Mouse (Mus musculus) kidney, postnatal 0 days (tissue): ENCODE results near the gene Clstn2. TPM values are rescaled to one million over a fixed set of nuclear protein-coding genes. Genes with fewer than 3 reads are reported as not detected.

Experiments
- ATAC-seq: fragments of 200-750 bp; cut with Nextera tagmentation; replicated peaks from 2 replicates; pipeline ENCODE4 v1.8.0; 2017; ENCODE audit warnings: low read depth, moderate number of reproducible peaks, moderate TSS enrichment, moderate library complexity; ENCODE audit not compliant: low FRiP score
- DNase-seq: peaks from one replicate; pipeline ENCODE4 v3.0.0-alpha.2; 2016; ENCODE audit warnings: low spot score
- H3K27ac ChIP-seq: fragments of 300-500 bp; sonication (generic); 2 replicates; pipeline ENCODE4 v1.5.1; 2014; ENCODE audit warnings: mild to moderate bottlenecking
- H3K27me3 ChIP-seq: fragments of 300-500 bp; sonication (generic); 2 replicates; pipeline ENCODE4 v1.6.1; 2014; ENCODE audit warnings: low read length, mixed read lengths; ENCODE audit not compliant: insufficient read depth
- H3K36me3 ChIP-seq: fragments of 300-500 bp; sonication (generic); 2 replicates; pipeline ENCODE4 v1.6.1; 2014; ENCODE audit warnings: low read length, mixed read lengths; ENCODE audit not compliant: insufficient read depth
- H3K4me1 ChIP-seq: fragments of 300-500 bp; sonication (generic); replicated peaks from 2 replicates; pipeline ENCODE4 v1.6.1; 2014; ENCODE audit warnings: antibody characterized with exemption, low read length, mixed read lengths; ENCODE audit not compliant: insufficient read depth
- H3K4me2 ChIP-seq: fragments of 300-500 bp; sonication (generic); 2 replicates; pipeline ENCODE4 v1.6.1; 2014; ENCODE audit warnings: mild to moderate bottlenecking, low read length, moderate library complexity, mixed read lengths
- H3K4me3 ChIP-seq: fragments of 300-500 bp; sonication (generic); replicated peaks from 2 replicates; pipeline ENCODE4 v1.5.1; 2014; ENCODE audit warnings: low read depth, low read length
- H3K9ac ChIP-seq: fragments of 300-500 bp; sonication (generic); 2 replicates; pipeline ENCODE4 v1.6.1; 2014; ENCODE audit warnings: low read depth, low read length
- H3K9me3 ChIP-seq: fragments of 300-500 bp; sonication (generic); replicated peaks from 2 replicates; pipeline ENCODE4 v1.6.1; 2016; ENCODE audit warnings: low read length, inconsistent platforms, mixed read lengths
- CTCF ChIP-seq: IDR thresholded peaks from 2 replicates; pipeline ENCODE4 v1.5.1; 2016; ENCODE audit warnings: antibody characterized with exemption, low read depth, mild to moderate bottlenecking, moderate library complexity
- WGBS: fragments of 180-500 bp; shearing (Covaris S2); extraction: QIAGEN DNeasy Blood & Tissue Kit; methylation state at CpG from one replicate; pipeline ENCODE4 v1.1.7; 2014; 5-methylcytosine and 5-hydroxymethylcytosine counted together
- polyA plus RNA-seq: library from polyadenylated mRNA; unstranded; fragments of >200 nt; fragmentation: Nextera tagmentation; extraction: Ambion mirVana; gene quantifications from 2 replicates; pipeline ENCODE4 v1.2.1, GENCODE M21; 2015

The Clstn2 gene
- polyA plus RNA-seq, 1 experiment from 2014 or later, result 0.91 TPM

DNA sequence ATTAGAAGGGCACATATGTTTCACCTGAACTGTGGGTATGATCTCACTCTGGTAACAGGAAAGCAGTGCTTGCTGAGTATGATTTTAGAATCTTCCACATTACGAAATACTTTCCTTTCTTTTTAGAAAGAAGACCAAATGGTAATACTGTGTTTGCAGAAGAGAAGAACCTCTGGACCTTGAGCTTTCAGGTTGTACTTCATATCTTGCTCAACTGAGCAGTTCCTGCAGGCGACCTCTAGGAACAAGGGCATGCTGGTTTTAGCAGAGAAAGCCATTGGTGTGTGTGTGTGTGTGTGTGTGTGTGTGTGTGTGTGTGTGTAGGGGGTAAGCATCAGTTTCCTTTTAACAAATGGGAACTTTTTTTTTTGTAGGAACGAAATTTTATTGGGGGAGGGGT, 333.0 kb downstream of the Clstn2 start:
- DNase-seq (no peak), ATAC-seq (no peak)
- no peak overlapping the region for H3K27ac ChIP-seq
- WGBS, result 87% methylated on average over 3 of the region's 3 CpGs
- no peaks in the 10 kb centered on the region for H3K4me1 ChIP-seq
- H3K9me3 ChIP-seq, result no peaks in the 10 kb centered on the region
- H3K27me3 ChIP-seq, result no peaks in the 10 kb centered on the region
- no peak overlapping the region for H3K4me2 ChIP-seq
- TF ChIP-seq CTCF, result no peak
- H3K4me3 ChIP-seq, result no peak overlapping the region
- no peaks in the 10 kb centered on the region for H3K36me3 ChIP-seq
- H3K9ac ChIP-seq, result no peak overlapping the region

DNA sequence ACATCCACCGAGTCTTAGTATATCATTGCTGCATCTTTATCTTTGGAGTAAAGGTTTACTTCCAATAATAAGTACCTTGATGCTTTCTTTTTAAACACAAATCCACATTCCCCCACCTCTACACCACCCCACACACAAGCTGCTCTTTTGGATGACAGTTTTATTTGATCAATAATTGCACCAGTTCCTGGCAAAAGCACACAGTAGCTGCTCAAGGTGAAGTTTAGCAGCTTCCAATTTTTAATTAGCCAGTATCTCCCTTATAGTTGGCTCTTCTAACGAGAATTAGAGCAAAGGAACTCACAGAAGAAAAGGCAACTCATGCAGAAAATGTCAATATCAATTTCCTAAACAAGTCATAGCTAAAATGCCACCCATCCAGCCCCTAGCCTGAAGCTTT, 334.0 kb downstream of the Clstn2 start:
- no peak for ATAC-seq
- Histone ChIP-seq H3K9ac (no peak overlapping the region), H3K9me3 (no peaks in the 10 kb centered on the region), H3K4me2 (no peak overlapping the region), H3K27me3 (no peaks in the 10 kb centered on the region), H3K4me1 (no peaks in the 10 kb centered on the region), H3K4me3 (no peak overlapping the region), H3K27ac (no peak overlapping the region), H3K36me3 (no peaks in the 10 kb centered on the region)
- no peak for TF ChIP-seq CTCF
- DNase-seq, result no peak
- WGBS, result 67% methylated on average over 2 of the region's 2 CpGs

DNA sequence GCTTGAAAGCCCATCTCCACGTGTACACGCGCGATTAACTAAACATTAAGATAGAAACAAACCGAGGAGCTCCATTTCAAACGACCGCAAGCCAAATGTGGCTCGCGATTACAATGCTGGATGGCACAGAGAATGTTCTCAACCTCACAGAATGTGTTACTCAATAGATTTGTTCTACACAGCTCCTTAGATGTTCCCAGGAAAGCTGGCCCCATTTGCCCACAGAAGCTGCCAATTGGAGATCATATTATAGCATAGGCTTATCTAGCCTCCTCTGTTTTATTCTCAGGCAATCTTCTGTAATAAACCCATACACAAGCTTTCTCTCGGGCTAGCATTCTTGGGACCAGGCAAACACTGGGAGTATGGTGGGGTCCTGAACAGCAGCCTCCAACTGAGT, 334.9 kb downstream of the Clstn2 start:
- H3K4me3 ChIP-seq, result no peak overlapping the region
- DNase-seq (no peak), ATAC-seq (no peak)
- TF ChIP-seq CTCF, result no peak
- no peak overlapping the region for H3K27ac ChIP-seq
- H3K4me2 ChIP-seq, result no peak overlapping the region
- 86% methylated on average over 10 of the region's 10 CpGs for WGBS
- H3K9ac ChIP-seq, result no peak overlapping the region
- H3K9me3 ChIP-seq, result no peaks in the 10 kb centered on the region
- no peaks in the 10 kb centered on the region for H3K27me3 ChIP-seq
- no peaks in the 10 kb centered on the region for H3K36me3 ChIP-seq
- no peaks in the 10 kb centered on the region for H3K4me1 ChIP-seq

DNA sequence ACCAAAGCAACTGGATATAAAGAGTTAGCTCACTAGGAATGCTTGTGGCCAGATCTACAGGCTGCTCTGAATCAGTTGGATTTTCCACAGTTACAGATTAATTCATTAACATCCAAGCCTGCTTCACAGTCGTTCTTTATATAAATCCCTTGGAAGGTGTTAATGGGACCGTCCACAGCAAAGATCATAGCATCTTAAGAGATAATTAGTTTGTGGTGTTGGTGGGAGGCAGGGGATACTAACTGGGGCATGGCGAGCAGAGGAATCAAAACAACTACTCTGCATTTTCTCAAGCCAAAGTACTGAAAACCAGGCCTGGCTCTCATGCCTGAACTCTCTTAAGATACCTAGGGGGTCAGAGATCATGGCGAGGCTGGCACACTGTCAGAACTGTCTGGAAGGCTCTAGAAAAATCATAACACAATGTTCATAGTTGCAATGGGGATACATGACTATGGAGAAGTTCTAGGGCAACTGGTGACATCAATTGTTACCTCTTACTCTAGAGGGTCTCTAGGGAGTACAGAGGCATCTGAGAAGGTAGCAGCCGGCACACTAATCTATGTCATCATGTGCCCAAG, 336.2 kb downstream of the Clstn2 start:
- H3K27me3 ChIP-seq, result no peaks in the 10 kb centered on the region
- H3K27ac ChIP-seq, result no peak overlapping the region
- H3K4me2 ChIP-seq, result no peak overlapping the region
- no peak for ATAC-seq
- no peak for TF ChIP-seq CTCF
- no peaks in the 10 kb centered on the region for H3K9me3 ChIP-seq
- DNase-seq, result no peak
- no peak overlapping the region for H3K9ac ChIP-seq
- no peak overlapping the region for H3K4me3 ChIP-seq
- H3K4me1 ChIP-seq, result no peaks in the 10 kb centered on the region
- H3K36me3 ChIP-seq, result no peaks in the 10 kb centered on the region
- 66% methylated on average over 5 of the region's 5 CpGs for WGBS

DNA sequence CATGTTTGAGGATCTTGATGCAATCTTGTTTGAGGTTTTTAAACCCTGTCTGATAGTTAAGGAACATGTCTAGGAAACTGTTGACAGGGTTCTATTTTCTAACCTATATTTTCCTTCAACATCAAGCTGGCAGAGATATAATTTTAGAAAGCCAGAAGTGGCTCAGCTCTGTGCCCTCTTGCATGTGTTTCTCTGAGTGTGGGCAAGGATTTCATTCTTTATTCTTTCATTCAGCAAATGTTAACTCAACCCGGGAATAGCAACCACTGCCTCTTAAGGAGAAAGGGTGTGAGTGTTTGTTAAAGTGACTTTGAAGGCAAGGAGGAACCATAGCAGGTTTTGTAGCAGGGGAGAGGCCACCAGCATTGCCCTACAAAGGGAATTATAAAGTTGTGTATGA, 337.7 kb downstream of the Clstn2 start:
- ATAC-seq, result no peak
- Histone ChIP-seq H3K27me3 (no peaks in the 10 kb centered on the region), H3K4me2 (no peak overlapping the region), H3K4me1 (no peaks in the 10 kb centered on the region), H3K36me3 (no peaks in the 10 kb centered on the region), H3K27ac (no peak overlapping the region), H3K4me3 (no peak overlapping the region), H3K9ac (no peak overlapping the region), H3K9me3 (no peaks in the 10 kb centered on the region)
- 66% methylated on average over 1 of the region's 1 CpGs for WGBS
- no peak for TF ChIP-seq CTCF
- no peak for DNase-seq

DNA sequence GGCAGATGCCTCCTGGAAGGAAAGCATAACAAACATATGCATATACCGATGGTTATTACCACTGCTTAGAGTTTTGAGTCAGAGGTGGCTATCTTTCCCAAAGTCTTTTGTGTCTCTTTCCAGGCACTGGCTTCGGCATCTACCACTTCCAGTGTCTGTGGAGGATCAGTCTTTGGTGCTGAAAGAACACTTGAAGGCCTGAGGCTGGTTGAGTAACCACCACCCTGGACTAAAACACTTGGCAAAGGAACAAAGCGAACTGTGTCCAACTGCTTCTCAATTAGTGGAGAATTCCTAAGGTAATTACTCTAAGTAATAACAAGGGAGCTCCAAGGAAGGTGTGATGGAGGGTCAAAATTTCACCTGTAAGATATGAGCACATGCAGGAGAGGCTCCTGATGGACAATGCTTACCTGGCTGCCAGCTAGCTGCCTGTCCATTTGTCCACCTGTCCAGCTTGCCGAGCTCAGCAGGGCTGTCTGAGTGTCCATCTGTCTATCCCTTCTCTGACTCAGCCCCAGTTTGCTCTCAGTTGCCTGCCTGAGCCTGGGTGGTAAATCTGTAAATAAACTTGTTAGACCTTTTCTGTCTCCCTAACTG, 346.1 kb downstream of the Clstn2 start:
- H3K9me3 ChIP-seq, result no peaks in the 10 kb centered on the region
- no peak for ATAC-seq
- no peak for TF ChIP-seq CTCF
- DNase-seq, result no peak
- no peaks in the 10 kb centered on the region for H3K36me3 ChIP-seq
- H3K9ac ChIP-seq, result no peak overlapping the region
- H3K4me3 ChIP-seq, result no peak overlapping the region
- H3K4me1 ChIP-seq, result no peaks in the 10 kb centered on the region
- H3K27ac ChIP-seq, result no peak overlapping the region
- no peaks in the 10 kb centered on the region for H3K27me3 ChIP-seq
- no peak overlapping the region for H3K4me2 ChIP-seq
- 76% methylated on average over 4 of the region's 4 CpGs for whole genome bisulfite sequencing

DNA sequence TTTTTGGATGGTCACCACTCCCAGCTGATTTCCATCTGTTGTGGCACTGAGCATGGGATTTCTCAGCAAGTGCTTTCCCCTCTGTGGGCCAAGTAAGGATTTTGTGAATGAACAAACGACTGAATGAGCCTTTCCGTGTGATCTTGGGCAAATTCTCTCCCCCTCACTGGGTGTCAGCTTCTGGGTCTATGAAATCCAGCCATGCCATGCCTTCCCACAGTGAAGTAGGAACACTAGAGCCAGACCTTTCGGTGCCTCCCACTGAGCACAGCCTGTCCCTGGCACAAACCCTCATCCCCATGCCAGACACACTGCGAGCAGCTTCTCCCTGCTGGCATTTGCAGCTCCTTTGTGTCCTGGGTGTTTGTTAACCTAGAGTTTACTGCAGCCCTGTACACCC, 347.3 kb downstream of the Clstn2 start:
- no peak overlapping the region for H3K27ac ChIP-seq
- no peak overlapping the region for H3K4me2 ChIP-seq
- no peak for TF ChIP-seq CTCF
- no peaks in the 10 kb centered on the region for H3K36me3 ChIP-seq
- no peak for ATAC-seq
- no peak overlapping the region for H3K4me3 ChIP-seq
- H3K4me1 ChIP-seq, result no peaks in the 10 kb centered on the region
- 64% methylated on average over 4 of the region's 4 CpGs for WGBS
- H3K27me3 ChIP-seq, result no peaks in the 10 kb centered on the region
- DNase-seq, result no peak
- H3K9ac ChIP-seq, result no peak overlapping the region
- no peaks in the 10 kb centered on the region for H3K9me3 ChIP-seq
